Mouse (Mus musculus): Measurements from ENCODE around the gene Cdc42. TPM values are rescaled to one million over a fixed set of nuclear protein-coding genes. Genes with fewer than 3 reads are reported as not detected.

Gene Cdc42
- polyA plus RNA-seq, 1 experiment from 2014 or later: 528 TPM

- H3K36me3 ChIP-seq: 0 out of 2 replicates have a peak, but pooled peaks cover 3% of the 10 kb centered on the region
- peak overlapping the region; percentile 88 for H3K9ac ChIP-seq
- under 1% methylated on average over 20 of the region's 20 CpGs for WGBS
- no peaks in the 10 kb centered on the region for H3K9me3 ChIP-seq (replicated peaks)
- peak overlapping the region; percentile 81 for H3K4me3 ChIP-seq
- no peaks in the 10 kb centered on the region for H3K27me3 ChIP-seq (replicated peaks)
- 0 out of 2 replicates have a peak, but pooled peaks have one; percentile 40 for ATAC-seq (ENCODE audit: insufficient number of reproducible peaks, low FRiP score)
- peak overlapping the region; percentile 95 for H3K27ac ChIP-seq (ENCODE audit: poor library complexity, severe bottlenecking)
- H3K4me2 ChIP-seq: peak overlapping the region; percentile 73
- H3K4me1 ChIP-seq (replicated peaks): peaks cover 6% of the 10 kb centered on the region; the same call in 1 of the 2 replicates
Observed at GRCm38 (mm10) chr4:137387482-137388058, 30.1 kb upstream of the Cdc42 start.

- Histone ChIP-seq H3K4me3 (peak overlapping the region; percentile 17; the same call in 1 of the 2 replicates), H3K36me3 (no peaks in the 10 kb centered on the region), H3K9ac (peak overlapping the region; percentile 24; the same call in 1 of the 2 replicates), H3K27ac (ENCODE audit: poor library complexity, severe bottlenecking) (no peak overlapping the region), H3K9me3 (replicated peaks) (no peaks in the 10 kb centered on the region), H3K27me3 (replicated peaks) (no peaks in the 10 kb centered on the region), H3K4me1 (replicated peaks) (peaks cover 15% of the 10 kb centered on the region), H3K4me2 (peak overlapping the region; percentile 56)
- WGBS: 31% methylated on average over 16 of the region's 16 CpGs
- no peak for ATAC-seq (ENCODE audit: insufficient number of reproducible peaks, low FRiP score)
Observed at GRCm38 (mm10) chr4:137380702-137381605, 23.4 kb upstream of the Cdc42 start.

GRCm38 (mm10) chr4:137379713-137380255 lies 22.3 kb upstream of the Cdc42 start:
- no peak for ATAC-seq (ENCODE audit: insufficient number of reproducible peaks, low FRiP score)
- H3K4me1 ChIP-seq (replicated peaks): peaks cover 25% of the 10 kb centered on the region
- no peaks in the 10 kb centered on the region for H3K9me3 ChIP-seq (replicated peaks)
- H3K4me2 ChIP-seq: no peak overlapping the region
- H3K27me3 ChIP-seq (replicated peaks): no peaks in the 10 kb centered on the region
- H3K9ac ChIP-seq: no peak overlapping the region
- no peaks in the 10 kb centered on the region for H3K36me3 ChIP-seq
- 88% methylated on average over 10 of the region's 10 CpGs for WGBS
- no peak overlapping the region for H3K4me3 ChIP-seq
- no peak overlapping the region for H3K27ac ChIP-seq (ENCODE audit: poor library complexity, severe bottlenecking)

- Histone ChIP-seq H3K27ac (ENCODE audit: poor library complexity, severe bottlenecking) (no peak overlapping the region), H3K27me3 (replicated peaks) (no peaks in the 10 kb centered on the region), H3K9ac (no peak overlapping the region), H3K9me3 (replicated peaks) (no peaks in the 10 kb centered on the region), H3K4me1 (replicated peaks) (peaks cover 27% of the 10 kb centered on the region), H3K4me3 (no peak overlapping the region), H3K36me3 (no peaks in the 10 kb centered on the region), H3K4me2 (no peak overlapping the region)
- 80% methylated on average over 3 of the region's 3 CpGs for WGBS
- ATAC-seq (ENCODE audit: insufficient number of reproducible peaks, low FRiP score): no peak
Observed at GRCm38 (mm10) chr4:137379085-137379484, 21.6 kb upstream of the Cdc42 start.

- Histone ChIP-seq H3K4me2 (no peak overlapping the region), H3K27me3 (replicated peaks) (no peaks in the 10 kb centered on the region), H3K9ac (no peak overlapping the region), H3K9me3 (replicated peaks) (no peaks in the 10 kb centered on the region), H3K36me3 (no peaks in the 10 kb centered on the region), H3K4me3 (no peak overlapping the region), H3K4me1 (replicated peaks) (peaks cover 34% of the 10 kb centered on the region), H3K27ac (ENCODE audit: poor library complexity, severe bottlenecking) (no peak overlapping the region)
- 75% methylated on average over 4 of the region's 4 CpGs for WGBS
- ATAC-seq (ENCODE audit: insufficient number of reproducible peaks, low FRiP score): no peak
Observed at GRCm38 (mm10) chr4:137377526-137378304, 20.2 kb upstream of the Cdc42 start.

GRCm38 (mm10) chr4:137376778-137377177 lies 19.3 kb upstream of the Cdc42 start:
- Histone ChIP-seq H3K4me3 (no peak overlapping the region), H3K27me3 (replicated peaks) (no peaks in the 10 kb centered on the region), H3K4me1 (replicated peaks) (peaks cover 40% of the 10 kb centered on the region), H3K27ac (ENCODE audit: poor library complexity, severe bottlenecking) (no peak overlapping the region), H3K9me3 (replicated peaks) (no peaks in the 10 kb centered on the region), H3K36me3 (no peaks in the 10 kb centered on the region), H3K9ac (no peak overlapping the region), H3K4me2 (no peak overlapping the region)
- no peak for ATAC-seq (ENCODE audit: insufficient number of reproducible peaks, low FRiP score)
- 56% methylated on average over 2 of the region's 2 CpGs for WGBS

- WGBS: 38% methylated on average over 19 of the region's 19 CpGs
- no peak for ATAC-seq (ENCODE audit: insufficient number of reproducible peaks, low FRiP score)
- no peak overlapping the region for H3K4me3 ChIP-seq
Observed at GRCm38 (mm10) chr4:137375314-137376278, 18.1 kb upstream of the Cdc42 start.

GRCm38 (mm10) chr4:137373711-137374110 lies 16.2 kb upstream of the Cdc42 start:
- H3K27ac ChIP-seq (ENCODE audit: poor library complexity, severe bottlenecking): no peak overlapping the region
- ATAC-seq (ENCODE audit: insufficient number of reproducible peaks, low FRiP score): no peak
- peaks cover 43% of the 10 kb centered on the region for H3K4me1 ChIP-seq (replicated peaks)
- no peaks in the 10 kb centered on the region for H3K36me3 ChIP-seq
- no peaks in the 10 kb centered on the region for H3K27me3 ChIP-seq (replicated peaks)
- no peak overlapping the region for H3K4me3 ChIP-seq
- 56% methylated on average over 6 of the region's 6 CpGs for WGBS
- no peak overlapping the region for H3K9ac ChIP-seq
- H3K9me3 ChIP-seq (replicated peaks): no peaks in the 10 kb centered on the region
- H3K4me2 ChIP-seq: no peak overlapping the region

More at GRCm38 (mm10) chr4:137375314-137376278, 18.1 kb upstream of the Cdc42 start:
- peaks cover 34% of the 10 kb centered on the region for H3K4me1 ChIP-seq (replicated peaks)
- H3K4me2 ChIP-seq: peak overlapping the region; percentile 48
- no peaks in the 10 kb centered on the region for H3K27me3 ChIP-seq (replicated peaks)
- H3K36me3 ChIP-seq: no peaks in the 10 kb centered on the region
- H3K9ac ChIP-seq: no peak overlapping the region
- H3K27ac ChIP-seq (ENCODE audit: poor library complexity, severe bottlenecking): no peak overlapping the region
- H3K9me3 ChIP-seq (replicated peaks): no peaks in the 10 kb centered on the region

GRCm38 (mm10) chr4:137371596-137372523 lies 14.3 kb upstream of the Cdc42 start:
- H3K4me1 ChIP-seq (replicated peaks): peaks cover 50% of the 10 kb centered on the region
- no peak for ATAC-seq (ENCODE audit: insufficient number of reproducible peaks, low FRiP score)
- no peak overlapping the region for H3K9ac ChIP-seq
- H3K4me2 ChIP-seq: no peak overlapping the region
- no peaks in the 10 kb centered on the region for H3K36me3 ChIP-seq
- no peak overlapping the region for H3K4me3 ChIP-seq
- no peaks in the 10 kb centered on the region for H3K9me3 ChIP-seq (replicated peaks)
- no peak overlapping the region for H3K27ac ChIP-seq (ENCODE audit: poor library complexity, severe bottlenecking)
- H3K27me3 ChIP-seq (replicated peaks): no peaks in the 10 kb centered on the region
- WGBS: 76% methylated on average over 16 of the region's 16 CpGs
